Mouse (Mus musculus) forebrain, embryonic 13.5 days (tissue): Measurements from ENCODE around the gene Slit3. TPM values are rescaled to one million over a fixed set of nuclear protein-coding genes. Genes with fewer than 3 reads are reported as not detected.

Source experiments
- ATAC-seq: fragments of 200-750 bp; cut with Nextera tagmentation; 2 replicates; pipeline ENCODE4 v1.8.0; 2017
- H3K27ac ChIP-seq: fragments of 300-500 bp; sonication (generic); 2 replicates; pipeline ENCODE4 v1.5.1; 2015; ENCODE audit warnings: inconsistent platforms, mild to moderate bottlenecking, moderate library complexity
- H3K27me3 ChIP-seq: fragments of 300-500 bp; sonication (generic); 2 replicates; pipeline ENCODE4 v1.6.1; 2015; ENCODE audit warnings: mild to moderate bottlenecking, inconsistent platforms
- H3K36me3 ChIP-seq: fragments of 300-500 bp; sonication (generic); 2 replicates; pipeline ENCODE4 v1.6.1; 2015; ENCODE audit warnings: mild to moderate bottlenecking, inconsistent platforms; ENCODE audit not compliant: poor library complexity, severe bottlenecking
- H3K4me1 ChIP-seq: fragments of 300-500 bp; sonication (generic); 2 replicates; pipeline ENCODE4 v1.6.1; 2015; ENCODE audit warnings: inconsistent platforms
- H3K4me2 ChIP-seq: fragments of 300-500 bp; sonication (generic); 2 replicates; pipeline ENCODE4 v1.6.1; 2015; ENCODE audit warnings: inconsistent platforms, mild to moderate bottlenecking, moderate library complexity
- H3K4me3 ChIP-seq: fragments of 300-500 bp; sonication (generic); 2 replicates; pipeline ENCODE4 v1.5.1; 2015; ENCODE audit warnings: mild to moderate bottlenecking, inconsistent platforms
- H3K9ac ChIP-seq: fragments of 300-500 bp; sonication (generic); 2 replicates; pipeline ENCODE4 v1.6.1; 2015; ENCODE audit warnings: mild to moderate bottlenecking, inconsistent platforms
- H3K9me3 ChIP-seq: fragments of 300-500 bp; sonication (generic); replicated peaks from 2 replicates; pipeline ENCODE4 v1.6.1; 2016; ENCODE audit warnings: inconsistent platforms
- WGBS: fragments of 180-500 bp; shearing (Covaris S2); methylation state at CpG from one replicate; pipeline ENCODE4 v1.1.7; 2015; 5-methylcytosine and 5-hydroxymethylcytosine counted together
- polyA plus RNA-seq: library from polyadenylated mRNA; unstranded; fragments of >200 nt; fragmentation: Nextera tagmentation; extraction: Ambion mirVana; gene quantifications from 2 replicates; pipeline ENCODE4 v1.2.1, GENCODE M21; 2015

Slit3 gene
- polyA plus RNA-seq, 1 experiment from 2014 or later, result 2.6 TPM

DNA sequence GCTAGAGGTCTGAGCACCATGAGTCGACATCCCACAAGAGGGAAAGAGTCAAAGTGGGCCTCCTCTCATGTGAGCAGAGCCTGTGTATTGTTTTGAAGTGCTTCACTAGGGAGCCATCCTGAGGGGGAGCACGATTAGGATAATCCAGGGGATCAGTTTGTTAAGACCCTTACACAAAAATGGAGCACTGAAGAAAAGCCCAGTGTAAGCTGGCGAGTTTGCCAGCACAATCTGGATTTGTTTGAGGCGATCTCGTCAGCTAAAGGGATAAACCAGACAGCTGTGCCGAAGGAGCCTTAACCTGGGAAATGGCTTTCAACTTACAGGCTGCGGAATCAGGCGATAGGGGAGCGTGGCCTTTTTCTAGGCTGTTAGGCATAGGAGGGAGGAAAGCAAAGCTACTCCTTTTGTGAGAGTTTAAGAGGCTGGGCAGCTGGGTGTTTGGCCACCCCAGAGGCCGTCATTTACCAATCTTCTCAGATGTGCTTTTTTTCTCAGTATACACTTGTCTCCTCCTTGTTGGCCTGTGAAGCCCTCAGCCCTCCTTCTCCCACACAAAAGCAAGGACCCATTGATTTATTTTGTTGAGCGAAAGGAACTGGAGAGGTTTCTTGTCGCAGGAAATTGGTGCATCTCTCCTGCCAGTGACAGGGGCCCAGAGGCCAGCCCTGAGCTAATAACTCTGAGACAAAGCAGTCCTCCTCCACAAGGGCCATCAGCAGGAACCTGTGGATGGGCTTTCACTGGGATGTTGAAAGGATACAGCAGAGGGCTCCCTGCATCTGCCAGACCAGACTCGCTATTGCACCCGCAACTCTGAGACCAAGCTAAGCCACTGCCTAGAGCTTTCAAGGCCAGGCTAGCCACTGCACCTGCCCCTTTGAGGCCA lies 472.4 kb downstream of the Slit3 start:
- H3K4me1 ChIP-seq, result 0 out of 2 replicates have a peak, but pooled peaks cover 10% of the 10 kb centered on the region
- no peak overlapping the region for H3K4me2 ChIP-seq
- H3K4me3 ChIP-seq, result no peak overlapping the region
- WGBS, result 25% methylated on average over 14 of the region's 14 CpGs
- H3K9me3 ChIP-seq, result no peaks in the 10 kb centered on the region
- no peak for ATAC-seq
- H3K36me3 ChIP-seq, result no peaks in the 10 kb centered on the region
- H3K27me3 ChIP-seq, result peaks cover 22% of the 10 kb centered on the region
- H3K27ac ChIP-seq, result no peak overlapping the region
- H3K9ac ChIP-seq, result no peak overlapping the region

- no peak overlapping the region for H3K4me3 ChIP-seq
- no peak overlapping the region for H3K9ac ChIP-seq
- no peaks in the 10 kb centered on the region for H3K9me3 ChIP-seq
- no peak overlapping the region for H3K4me2 ChIP-seq
- H3K27ac ChIP-seq, result no peak overlapping the region
- H3K4me1 ChIP-seq, result 0 out of 2 replicates have a peak, but pooled peaks cover 10% of the 10 kb centered on the region
- peaks cover 17% of the 10 kb centered on the region; the same call in 1 of the 2 replicates for H3K27me3 ChIP-seq
- H3K36me3 ChIP-seq, result no peaks in the 10 kb centered on the region
- ATAC-seq, result no peak
Observed at GRCm38 (mm10) chr11:35596064-35596463, 475.0 kb downstream of the Slit3 start.

DNA sequence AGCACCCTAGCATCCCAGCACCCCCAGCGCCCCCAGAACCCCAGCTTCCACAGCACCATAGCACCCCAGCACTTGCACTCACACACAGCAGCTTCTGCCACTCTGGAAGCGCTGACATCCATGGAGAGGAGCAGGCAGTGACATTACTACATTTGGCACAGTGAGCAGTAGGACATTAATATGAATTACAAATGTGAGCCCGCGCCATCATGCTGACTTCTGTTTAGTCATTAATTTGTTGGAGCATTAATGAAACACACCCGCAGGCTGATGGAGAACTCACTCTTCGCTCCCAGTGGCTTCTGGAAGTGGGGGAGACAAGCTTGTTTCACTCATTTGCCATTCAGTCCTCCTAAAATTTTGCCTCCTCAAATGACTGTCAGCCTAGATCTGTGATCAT lies 476.9 kb downstream of the Slit3 start:
- H3K27ac ChIP-seq, result no peak overlapping the region
- no peaks in the 10 kb centered on the region for H3K36me3 ChIP-seq
- H3K9me3 ChIP-seq, result no peaks in the 10 kb centered on the region
- WGBS, result 82% methylated on average over 6 of the region's 6 CpGs
- no peak overlapping the region for H3K4me2 ChIP-seq
- H3K27me3 ChIP-seq, result peaks cover 12% of the 10 kb centered on the region; the same call in 1 of the 2 replicates
- H3K4me1 ChIP-seq, result 0 out of 2 replicates have a peak, but pooled peaks cover 10% of the 10 kb centered on the region
- H3K4me3 ChIP-seq, result no peak overlapping the region
- ATAC-seq, result peak; percentile 33; the same call in 1 of the 2 replicates
- H3K9ac ChIP-seq, result no peak overlapping the region

- no peak overlapping the region for H3K27ac ChIP-seq
- H3K9me3 ChIP-seq, result no peaks in the 10 kb centered on the region
- no peak overlapping the region for H3K4me3 ChIP-seq
- H3K27me3 ChIP-seq, result peaks cover 15% of the 10 kb centered on the region; the same call in 1 of the 2 replicates
- no peaks in the 10 kb centered on the region for H3K36me3 ChIP-seq
- no peak for ATAC-seq
- H3K4me1 ChIP-seq, result 0 out of 2 replicates have a peak, but pooled peaks cover 7% of the 10 kb centered on the region
- H3K4me2 ChIP-seq, result no peak overlapping the region
- 33% methylated on average over 7 of the region's 7 CpGs for WGBS
- no peak overlapping the region for H3K9ac ChIP-seq
Observed at GRCm38 (mm10) chr11:35598732-35599131, 477.7 kb downstream of the Slit3 start.

- no peak overlapping the region for H3K4me2 ChIP-seq
- H3K27ac ChIP-seq, result no peak overlapping the region
- 0 out of 2 replicates have a peak, but pooled peaks cover 3% of the 10 kb centered on the region for H3K4me1 ChIP-seq
- ATAC-seq, result peak; percentile 59; the same call in 1 of the 2 replicates
- H3K27me3 ChIP-seq, result 0 out of 2 replicates have a peak, but pooled peaks cover 8% of the 10 kb centered on the region
- H3K9ac ChIP-seq, result no peak overlapping the region
- H3K9me3 ChIP-seq, result no peaks in the 10 kb centered on the region
- H3K36me3 ChIP-seq, result no peaks in the 10 kb centered on the region
- H3K4me3 ChIP-seq, result no peak overlapping the region
- 71% methylated on average over 10 of the region's 10 CpGs for WGBS
Observed at GRCm38 (mm10) chr11:35601652-35602240, 480.7 kb downstream of the Slit3 start.

DNA sequence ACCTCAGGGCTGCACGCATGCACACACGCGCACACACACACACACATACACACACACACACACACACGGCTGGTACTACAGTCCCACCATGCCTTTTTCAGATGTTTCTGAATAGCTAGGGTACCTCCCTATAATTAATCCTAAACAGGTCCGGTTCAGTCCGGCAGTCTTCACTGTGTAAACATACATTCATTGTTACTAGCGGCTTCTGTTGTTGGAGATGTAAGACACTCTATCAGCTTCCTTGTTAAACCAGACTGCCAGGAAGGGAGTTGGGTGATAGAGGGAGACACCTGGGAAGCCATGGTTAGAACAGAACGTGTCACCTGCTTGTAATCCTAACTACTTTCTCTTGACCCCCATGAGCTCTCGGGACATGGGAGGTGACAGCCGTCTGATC lies 481.6 kb downstream of the Slit3 start:
- Histone ChIP-seq H3K27ac (no peak overlapping the region), H3K4me1 (0 out of 2 replicates have a peak, but pooled peaks cover 3% of the 10 kb centered on the region), H3K4me3 (no peak overlapping the region), H3K9ac (no peak overlapping the region), H3K36me3 (no peaks in the 10 kb centered on the region), H3K4me2 (no peak overlapping the region), H3K27me3 (0 out of 2 replicates have a peak, but pooled peaks cover 8% of the 10 kb centered on the region), H3K9me3 (no peaks in the 10 kb centered on the region)
- no peak for ATAC-seq
- WGBS, result 79% methylated on average over 10 of the region's 10 CpGs

GRCm38 (mm10) chr11:35603946-35604345 lies 482.9 kb downstream of the Slit3 start:
- no peak for ATAC-seq
- 79% methylated on average over 6 of the region's 6 CpGs for WGBS
- H3K4me2 ChIP-seq, result no peak overlapping the region
- no peak overlapping the region for H3K4me3 ChIP-seq
- H3K27me3 ChIP-seq, result 0 out of 2 replicates have a peak, but pooled peaks cover 6% of the 10 kb centered on the region
- H3K4me1 ChIP-seq, result 0 out of 2 replicates have a peak, but pooled peaks cover 3% of the 10 kb centered on the region
- no peaks in the 10 kb centered on the region for H3K9me3 ChIP-seq
- no peak overlapping the region for H3K27ac ChIP-seq
- H3K9ac ChIP-seq, result no peak overlapping the region
- no peaks in the 10 kb centered on the region for H3K36me3 ChIP-seq

GRCm38 (mm10) chr11:35604848-35605790 lies 484.1 kb downstream of the Slit3 start:
- 0 out of 2 replicates have a peak, but pooled peaks cover 3% of the 10 kb centered on the region for H3K27me3 ChIP-seq
- no peak overlapping the region for H3K4me2 ChIP-seq
- no peak for ATAC-seq
- H3K9me3 ChIP-seq, result no peaks in the 10 kb centered on the region
- 80% methylated on average over 18 of the region's 18 CpGs for WGBS
- no peak overlapping the region for H3K4me3 ChIP-seq
- H3K36me3 ChIP-seq, result no peaks in the 10 kb centered on the region
- 0 out of 2 replicates have a peak, but pooled peaks cover 3% of the 10 kb centered on the region for H3K4me1 ChIP-seq
- no peak overlapping the region for H3K27ac ChIP-seq
- no peak overlapping the region for H3K9ac ChIP-seq

DNA sequence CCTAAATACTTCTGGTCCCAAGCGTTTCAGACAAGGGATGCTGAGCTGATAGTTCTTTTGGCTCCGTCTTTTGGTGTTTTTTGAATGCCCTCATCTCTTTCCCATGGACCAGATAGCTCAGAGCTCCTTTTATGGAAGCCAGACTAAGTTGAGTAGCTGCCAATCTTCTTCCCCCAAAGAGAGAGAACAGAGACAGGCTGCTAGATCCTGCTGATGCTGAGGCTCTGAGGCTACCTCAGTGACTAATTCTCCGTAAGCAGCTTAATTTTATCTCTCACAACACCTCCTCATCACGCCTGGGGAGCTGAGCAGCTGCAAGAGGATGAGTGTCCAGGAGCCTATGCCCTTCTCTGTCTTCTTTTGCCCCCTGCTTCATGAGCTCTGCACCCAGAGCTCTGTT lies 486.2 kb downstream of the Slit3 start:
- Histone ChIP-seq H3K4me2 (no peak overlapping the region), H3K4me1 (peaks cover 7% of the 10 kb centered on the region; the same call in 1 of the 2 replicates), H3K27me3 (peaks cover 15% of the 10 kb centered on the region), H3K4me3 (no peak overlapping the region), H3K36me3 (no peaks in the 10 kb centered on the region), H3K27ac (no peak overlapping the region), H3K9me3 (no peaks in the 10 kb centered on the region), H3K9ac (no peak overlapping the region)
- WGBS, result 60% methylated on average over 4 of the region's 4 CpGs
- no peak for ATAC-seq

GRCm38 (mm10) chr11:35608794-35609193 lies 487.8 kb downstream of the Slit3 start:
- no peak overlapping the region for H3K4me3 ChIP-seq
- ATAC-seq, result no peak
- H3K4me2 ChIP-seq, result no peak overlapping the region
- H3K9me3 ChIP-seq, result no peaks in the 10 kb centered on the region
- H3K27ac ChIP-seq, result no peak overlapping the region
- H3K4me1 ChIP-seq, result peaks cover 8% of the 10 kb centered on the region; the same call in 1 of the 2 replicates
- WGBS, result 67% methylated on average over 5 of the region's 5 CpGs
- no peak overlapping the region for H3K9ac ChIP-seq
- H3K36me3 ChIP-seq, result no peaks in the 10 kb centered on the region
- H3K27me3 ChIP-seq, result peaks cover 20% of the 10 kb centered on the region

- Histone ChIP-seq H3K4me3 (no peak overlapping the region), H3K4me2 (no peak overlapping the region), H3K9me3 (no peaks in the 10 kb centered on the region), H3K36me3 (no peaks in the 10 kb centered on the region), H3K27me3 (peaks cover 25% of the 10 kb centered on the region), H3K4me1 (peaks cover 6% of the 10 kb centered on the region; the same call in 1 of the 2 replicates), H3K9ac (no peak overlapping the region), H3K27ac (no peak overlapping the region)
- 24% methylated on average over 13 of the region's 13 CpGs for WGBS
- no peak for ATAC-seq
Observed at GRCm38 (mm10) chr11:35612262-35612896, 491.4 kb downstream of the Slit3 start.
